Mouse (Mus musculus) G1E (cell line): ENCODE data around the gene Pxn.
"Not testable (repeated sequence)": the region's sequence is repeated elsewhere in the genome, so short reads cannot be mapped to it uniquely, and the experiment has no call there.

ENCODE experiments used
- CTCF ChIP-seq: IDR thresholded peaks from 2 replicates; pipeline ENCODE4 v1.5.1; 2012; ENCODE audit warnings: low read depth, low read length, inconsistent platforms, mixed read lengths
- GATA1 ChIP-seq: IDR thresholded peaks from 2 replicates; pipeline ENCODE4 v1.6.1; 2012; ENCODE audit warnings: borderline replicate concordance, low read length, inconsistent platforms, mixed read lengths
- GATA2 ChIP-seq: IDR thresholded peaks from 2 replicates; pipeline ENCODE4 v1.6.1; 2012; ENCODE audit warnings: low read depth, low read length, inconsistent platforms, borderline replicate concordance
- POLR2AphosphoS5 ChIP-seq: IDR thresholded peaks from 2 replicates; pipeline ENCODE4 v1.6.1; 2012; ENCODE audit warnings: low read depth, low read length, inconsistent platforms; ENCODE audit not compliant: insufficient replicate concordance
- TAL1 ChIP-seq: conservative IDR thresholded peaks from 2 replicates; pipeline ENCODE4 v1.6.1; 2012; ENCODE audit warnings: low read depth, low read length, inconsistent platforms, mixed read lengths

DNA sequence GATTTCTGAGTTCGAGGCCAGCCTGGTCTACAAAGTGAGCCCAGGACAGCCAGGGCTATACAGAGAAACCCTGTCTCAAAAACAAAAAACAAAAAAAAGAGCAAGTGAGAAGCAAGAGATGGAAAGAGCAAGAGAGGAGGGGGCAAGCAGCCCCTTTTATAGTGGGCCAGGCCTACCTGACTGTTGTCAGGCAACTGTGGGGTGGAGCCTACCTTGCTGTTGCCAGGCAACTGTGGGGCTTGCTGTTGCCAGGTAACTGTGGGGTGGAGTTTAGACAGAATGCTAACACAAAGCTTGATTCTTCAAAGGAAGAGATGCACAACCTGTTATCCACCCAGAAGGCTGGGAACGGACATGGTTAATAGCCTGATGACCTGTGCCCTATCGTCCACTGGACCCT, 10.9 kb upstream of the Pxn start:
- TF ChIP-seq CTCF, GATA1, POLR2AphosphoS5, GATA2, TAL1: not testable (repeated sequence)
